Mouse (Mus musculus) liver, postnatal 0 days (tissue): ENCODE data around the gene Mbtd1. TPM values are rescaled to one million over a fixed set of nuclear protein-coding genes. Genes with fewer than 3 reads are reported as not detected.

Source experiments
- ATAC-seq: fragments of 200-750 bp; cut with Nextera tagmentation; 2 replicates; pipeline ENCODE4 v1.8.0; 2017; ENCODE audit warnings: mild to moderate bottlenecking, moderate library complexity
- DNase-seq: peaks from one replicate; pipeline ENCODE4 v3.0.0-alpha.2; 2016
- H3K27ac ChIP-seq: fragments of 300-500 bp; sonication (generic); 2 replicates; pipeline ENCODE4 v1.5.1; 2014; ENCODE audit warnings: antibody characterized with exemption, moderate library complexity, mild to moderate bottlenecking, low read depth
- H3K27me3 ChIP-seq: fragments of 300-500 bp; sonication (generic); 2 replicates; pipeline ENCODE4 v1.6.1; 2014; ENCODE audit warnings: low read length, control low read depth, mixed read lengths; ENCODE audit not compliant: insufficient read depth
- H3K36me3 ChIP-seq: fragments of 300-500 bp; sonication (generic); replicated peaks from 2 replicates; pipeline ENCODE4 v1.6.1; 2014; ENCODE audit warnings: mild to moderate bottlenecking, control low read depth, low read length, moderate library complexity, mixed read lengths; ENCODE audit not compliant: insufficient read depth
- H3K4me1 ChIP-seq: fragments of 300-500 bp; sonication (generic); 2 replicates; pipeline ENCODE4 v1.6.1; 2014; ENCODE audit warnings: antibody characterized with exemption, mild to moderate bottlenecking, control low read depth; ENCODE audit not compliant: insufficient read depth
- H3K4me2 ChIP-seq: fragments of 300-500 bp; sonication (generic); 2 replicates; pipeline ENCODE4 v1.6.1; 2014; ENCODE audit warnings: low read depth, mild to moderate bottlenecking, low read length, moderate library complexity, mixed read lengths
- H3K4me3 ChIP-seq: fragments of 300-500 bp; sonication (generic); 2 replicates; pipeline ENCODE4 v1.5.1; 2014; ENCODE audit warnings: low read depth, low read length
- H3K9ac ChIP-seq: fragments of 300-500 bp; sonication (generic); replicated peaks from 2 replicates; pipeline ENCODE4 v1.6.1; 2014; ENCODE audit warnings: mild to moderate bottlenecking, moderate library complexity
- H3K9me3 ChIP-seq: fragments of 300-500 bp; sonication (generic); 2 replicates; pipeline ENCODE4 v1.6.1; 2016; ENCODE audit warnings: mild to moderate bottlenecking, control low read depth, low read length, mixed read lengths
- CTCF ChIP-seq: sonication (generic); IDR thresholded peaks from 2 replicates; pipeline ENCODE4 v1.5.1; 2016; ENCODE audit warnings: antibody characterized with exemption, low read depth
- EP300 ChIP-seq: IDR thresholded peaks from 2 replicates; pipeline ENCODE4 v1.6.1; 2016; ENCODE audit warnings: antibody characterized with exemption, low read depth, mild to moderate bottlenecking
- WGBS: fragments of 180-500 bp; shearing (Covaris S2); extraction: QIAGEN DNeasy Blood & Tissue Kit; methylation state at CpG from one replicate; pipeline ENCODE4 v1.1.7; 2014; ENCODE audit not compliant: insufficient replicate concordance; 5-methylcytosine and 5-hydroxymethylcytosine counted together
- polyA plus RNA-seq: library from polyadenylated mRNA; unstranded; fragments of >200 nt; fragmentation: Nextera tagmentation; extraction: Ambion mirVana; gene quantifications from 2 replicates; pipeline ENCODE4 v1.2.1, GENCODE M21; 2015

Gene Mbtd1
- polyA plus RNA-seq, 1 experiment from 2014 or later: 5.2 TPM

DNA sequence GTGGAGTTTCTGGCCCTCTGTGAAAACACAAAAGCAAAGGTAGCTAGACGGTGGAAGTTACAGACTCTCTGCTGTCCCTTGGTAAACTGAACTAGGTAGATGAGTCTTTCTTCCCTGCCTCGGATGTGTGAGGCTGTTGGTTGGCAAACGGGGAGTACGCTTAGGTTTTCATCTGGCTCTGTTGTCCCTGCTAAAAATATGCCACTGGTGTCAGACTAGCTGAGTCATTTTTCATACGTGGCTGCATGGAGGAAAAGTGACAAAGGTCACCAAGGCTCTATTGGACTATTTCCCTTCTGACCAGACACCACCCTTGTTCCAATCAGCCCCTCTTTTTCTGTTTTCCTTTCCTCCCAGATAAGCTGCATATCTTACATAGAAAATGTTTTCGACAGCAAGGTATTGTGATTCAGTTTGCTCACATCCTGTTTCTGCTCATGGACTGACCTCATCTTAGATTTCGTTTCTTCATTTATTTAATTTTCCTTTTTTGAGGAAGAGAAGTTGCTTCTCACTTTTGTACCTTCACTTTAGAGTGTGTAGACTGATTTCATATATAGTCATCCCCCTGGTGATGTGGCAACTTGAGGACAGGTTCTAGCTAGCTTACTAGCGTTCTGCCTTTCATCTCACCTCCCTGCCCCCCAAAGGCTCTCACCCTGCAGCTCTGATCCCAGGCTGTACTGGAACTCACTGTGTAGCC, 102.1 kb downstream of the Mbtd1 start:
- TF ChIP-seq EP300 (peak; percentile 63; the same call in 1 of the 2 replicates), CTCF (no peak)
- Histone ChIP-seq H3K9me3 (no peaks in the 10 kb centered on the region), H3K9ac (no peak overlapping the region), H3K4me2 (no peak overlapping the region), H3K4me3 (no peak overlapping the region), H3K36me3 (no peaks in the 10 kb centered on the region), H3K27me3 (no peaks in the 10 kb centered on the region), H3K4me1 (0 out of 2 replicates have a peak, but pooled peaks cover 5% of the 10 kb centered on the region), H3K27ac (peak overlapping the region; percentile 85)
- peak; percentile 71 for ATAC-seq
- WGBS: 37% methylated on average over 8 of the region's 8 CpGs
- no peak for DNase-seq

DNA sequence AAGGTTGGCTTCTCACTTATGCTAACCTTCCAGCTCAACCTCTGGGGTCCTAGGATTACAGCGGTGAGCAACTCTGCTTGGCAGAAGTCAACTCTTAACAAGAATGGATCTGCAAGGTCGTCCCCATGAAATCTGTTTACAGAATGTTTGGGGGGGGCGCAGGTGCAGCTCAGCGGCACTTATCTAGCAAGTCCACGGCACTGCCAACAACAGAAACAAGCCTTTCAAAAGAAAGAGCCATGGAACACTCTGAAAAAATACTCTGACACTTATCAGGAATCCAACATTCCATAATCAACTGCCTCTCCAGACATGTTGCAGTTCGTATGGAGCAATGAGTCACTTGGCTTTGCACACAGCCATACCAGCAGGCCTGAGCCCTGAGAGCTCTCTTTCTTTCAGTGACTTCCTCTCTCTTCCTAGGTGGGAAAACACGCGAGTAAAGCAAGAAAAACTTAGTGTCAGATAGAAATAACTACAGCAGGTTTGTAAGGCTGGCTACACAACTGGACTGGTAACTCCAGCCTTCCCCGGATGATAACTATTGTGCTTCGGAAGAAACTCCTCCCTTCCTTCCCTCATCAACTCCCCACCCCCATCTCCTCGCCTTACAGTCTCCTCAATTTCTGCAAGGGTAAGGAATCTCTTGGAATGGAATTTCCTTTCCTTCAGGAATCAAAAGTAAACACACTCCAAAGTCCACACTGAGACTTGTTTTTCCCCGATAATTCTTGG, 102.8 kb downstream of the Mbtd1 start:
- no peak for TF ChIP-seq CTCF
- no peak for TF ChIP-seq EP300
- no peak overlapping the region for H3K9ac ChIP-seq
- no peaks in the 10 kb centered on the region for H3K27me3 ChIP-seq
- H3K4me3 ChIP-seq: no peak overlapping the region
- H3K4me1 ChIP-seq: 0 out of 2 replicates have a peak, but pooled peaks cover 5% of the 10 kb centered on the region
- DNase-seq (no peak), ATAC-seq (peak; percentile 38; the same call in 1 of the 2 replicates)
- no peaks in the 10 kb centered on the region for H3K36me3 ChIP-seq
- no peaks in the 10 kb centered on the region for H3K9me3 ChIP-seq
- H3K4me2 ChIP-seq: no peak overlapping the region
- peak overlapping the region; percentile 85 for H3K27ac ChIP-seq
- WGBS: 56% methylated on average over 12 of the region's 12 CpGs

DNA sequence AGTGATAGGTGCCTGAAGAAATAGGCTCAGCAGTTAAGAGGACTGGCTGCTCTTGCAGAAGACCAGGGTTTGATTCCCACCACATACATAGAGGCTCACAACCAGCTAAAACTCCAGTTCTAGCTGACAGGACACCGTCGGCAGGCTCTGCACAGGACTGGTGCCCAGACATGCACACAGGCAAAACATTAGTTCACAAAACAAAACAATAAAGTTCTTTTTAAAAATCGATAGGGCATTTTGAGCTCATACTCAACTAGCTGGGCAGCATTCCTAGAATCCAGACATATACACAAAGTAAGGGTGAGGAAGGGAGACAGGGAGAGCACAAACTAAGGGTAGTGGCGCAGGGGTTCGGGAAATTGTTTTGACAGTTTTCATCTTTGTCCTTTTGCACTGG, 108.9 kb downstream of the Mbtd1 start:
- Histone ChIP-seq H3K9me3 (no peaks in the 10 kb centered on the region), H3K36me3 (no peaks in the 10 kb centered on the region), H3K4me3 (peak overlapping the region; percentile 96), H3K27me3 (no peaks in the 10 kb centered on the region), H3K4me2 (peak overlapping the region; percentile 76), H3K4me1 (peaks cover 18% of the 10 kb centered on the region), H3K27ac (peak overlapping the region; percentile 99), H3K9ac (peak overlapping the region; percentile 76)
- no peak for ATAC-seq
- no peak for DNase-seq
- TF ChIP-seq EP300 (no peak), CTCF (no peak)
- WGBS: 47% methylated on average over 5 of the region's 5 CpGs

DNA sequence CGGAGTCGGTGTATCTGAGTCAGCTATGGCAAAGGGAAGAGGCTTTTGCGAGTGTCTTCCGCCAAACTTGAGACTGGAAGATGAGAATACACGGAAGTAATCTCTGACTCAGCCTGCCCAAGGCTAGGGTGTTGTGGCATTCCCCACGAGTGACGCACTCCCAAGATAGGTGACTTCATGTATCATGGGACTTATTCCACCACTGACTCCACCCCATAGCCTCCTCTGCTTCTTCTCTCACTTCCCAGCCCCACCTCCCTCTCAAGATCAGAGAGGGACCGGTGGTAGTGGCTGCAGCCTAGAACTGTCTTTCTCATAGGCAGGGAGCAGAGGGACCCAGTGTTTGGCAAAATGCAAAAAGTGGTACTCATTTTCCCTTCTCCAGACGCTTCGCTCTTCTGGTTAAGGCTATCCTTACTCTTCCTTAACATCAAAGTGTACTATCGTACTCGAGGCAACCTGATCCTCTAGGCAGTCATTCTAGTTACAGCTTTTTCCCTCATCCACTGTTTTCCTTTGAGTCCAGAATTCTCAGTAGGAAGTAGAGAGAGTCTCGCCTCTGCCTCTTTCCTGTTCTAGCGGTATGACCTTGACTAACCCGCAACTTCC, 109.6 kb downstream of the Mbtd1 start:
- H3K27me3 ChIP-seq: no peaks in the 10 kb centered on the region
- H3K36me3 ChIP-seq: no peaks in the 10 kb centered on the region
- peaks cover 24% of the 10 kb centered on the region for H3K4me1 ChIP-seq
- H3K27ac ChIP-seq: peak overlapping the region; percentile 99
- peak overlapping the region; percentile 76 for H3K9ac ChIP-seq
- ATAC-seq (peak; percentile 63), DNase-seq (peak; percentile 75)
- H3K4me3 ChIP-seq: peak overlapping the region; percentile 96
- 3% methylated on average over 15 of the region's 15 CpGs for WGBS
- H3K9me3 ChIP-seq: no peaks in the 10 kb centered on the region
- TF ChIP-seq CTCF (no peak), EP300 (peak; percentile 6; the same call in 1 of the 2 replicates)
- H3K4me2 ChIP-seq: peak overlapping the region; percentile 76

DNA sequence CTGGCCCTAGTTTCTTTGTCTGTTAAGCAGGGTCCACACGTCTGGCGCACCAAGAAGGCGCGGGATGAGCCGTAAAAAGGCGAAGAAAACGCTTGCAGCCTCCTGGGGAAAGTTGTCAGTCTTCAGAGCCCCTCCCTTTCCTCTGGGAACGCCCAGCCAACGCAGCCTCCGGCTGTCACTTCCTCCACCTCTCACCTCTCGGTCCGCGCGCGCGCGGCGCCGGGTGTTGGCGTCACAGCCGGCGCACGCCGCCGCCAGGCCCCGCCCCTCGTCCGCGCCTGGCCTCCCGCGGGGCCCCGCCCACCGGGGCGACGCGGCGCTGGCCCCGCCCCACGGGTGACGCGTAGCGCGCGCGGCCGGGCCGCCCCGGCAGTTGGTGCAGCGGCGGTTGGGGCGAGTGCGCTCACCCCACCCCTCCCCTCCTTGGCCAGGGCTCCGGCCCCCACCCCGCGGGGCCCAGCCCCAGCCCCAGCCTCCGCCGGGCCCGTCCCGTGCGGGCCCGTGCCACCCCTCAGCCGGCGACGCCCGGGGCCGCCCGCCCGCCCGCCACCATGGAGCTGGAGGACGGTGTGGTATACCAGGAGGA, 110.2 kb downstream of the Mbtd1 start, which contains the start of gene Spag9:
Gene Spag9, plus strand, starts transcription at position 372 of the 586 bp plus-strand sequence.
- peak within 1 kb of the TSS; percentile 96 for H3K4me3 ChIP-seq
- H3K4me2 ChIP-seq: peak within 1 kb of the TSS; percentile 94
- peaks cover 24% of the 10 kb centered on the region for H3K4me1 ChIP-seq
- ATAC-seq (peak; percentile 91), DNase-seq (peak; percentile 97)
- under 1% methylated on average over 36 of the region's 70 CpGs for WGBS
- H3K9me3 ChIP-seq: no peaks in the 10 kb centered on the region
- H3K27ac ChIP-seq: peak within 1 kb of the TSS; percentile 99
- H3K36me3 ChIP-seq: no peaks in the 10 kb centered on the region
- no peak for TF ChIP-seq CTCF
- no peak for TF ChIP-seq EP300
- H3K9ac ChIP-seq: peak within 1 kb of the TSS; percentile 98
- no peaks in the 10 kb centered on the region for H3K27me3 ChIP-seq

Other genes with a start within 250 kb of the Mbtd1 start
- gene Utp18, start 86 bp upstream of the Mbtd1 start, polyA plus RNA-seq: 9.1 and 9.9 TPM in 2 replicates
- gene Nme2, start 70.4 kb downstream of the Mbtd1 start, polyA plus RNA-seq: 166 and 188 TPM in 2 replicates
- 143 and 158 TPM in 2 replicates for gene Gm20390, start 82.4 kb downstream of the Mbtd1 start, polyA plus RNA-seq
- gene Nme1, start 82.7 kb downstream of the Mbtd1 start, polyA plus RNA-seq: 73.5 and 84.8 TPM in 2 replicates
- 21.3 and 22.8 TPM in 2 replicates for gene Spag9, start 110.2 kb downstream of the Mbtd1 start, polyA plus RNA-seq